Mouse (Mus musculus) heart, embryonic 11.5 days (tissue): ENCODE results near the gene Insc. TPM values are rescaled to one million over a fixed set of nuclear protein-coding genes. Genes with fewer than 3 reads are reported as not detected.

Source experiments
- ATAC-seq: fragments of 200-750 bp; cut with Nextera tagmentation; replicated peaks from 2 replicates; pipeline ENCODE4 v1.8.0; 2017; ENCODE audit warnings: moderate library complexity; ENCODE audit not compliant: insufficient number of reproducible peaks, low FRiP score, low TSS enrichment
- H3K27ac ChIP-seq: fragments of 300-500 bp; sonication (generic); 2 replicates; pipeline ENCODE4 v1.5.1; 2014; ENCODE audit warnings: mild to moderate bottlenecking, low read depth, low read length
- H3K27me3 ChIP-seq: fragments of 300-500 bp; sonication (generic); 2 replicates; pipeline ENCODE4 v1.6.1; 2014; ENCODE audit warnings: mild to moderate bottlenecking, low read length, mixed read lengths; ENCODE audit not compliant: control insufficient read depth, insufficient read depth
- H3K36me3 ChIP-seq: fragments of 300-500 bp; sonication (generic); 2 replicates; pipeline ENCODE4 v1.6.1; 2014; ENCODE audit warnings: mild to moderate bottlenecking, low read length, moderate library complexity, mixed read lengths; ENCODE audit not compliant: control insufficient read depth, insufficient read depth
- H3K4me1 ChIP-seq: fragments of 300-500 bp; sonication (generic); 2 replicates; pipeline ENCODE4 v1.6.1; 2014; ENCODE audit warnings: low read length; ENCODE audit not compliant: control insufficient read depth, insufficient read depth
- H3K4me2 ChIP-seq: fragments of 300-500 bp; sonication (generic); 2 replicates; pipeline ENCODE4 v1.6.1; 2014; ENCODE audit warnings: mild to moderate bottlenecking, moderate library complexity
- H3K4me3 ChIP-seq: fragments of 300-500 bp; sonication (generic); 2 replicates; pipeline ENCODE4 v1.5.1; 2014; ENCODE audit warnings: low read depth, low read length
- H3K9ac ChIP-seq: fragments of 300-500 bp; sonication (generic); 2 replicates; pipeline ENCODE4 v1.6.1; 2014; ENCODE audit warnings: mild to moderate bottlenecking, low read depth, low read length, moderate library complexity
- H3K9me3 ChIP-seq: fragments of 300-500 bp; sonication (generic); replicated peaks from 2 replicates; pipeline ENCODE4 v1.6.1; 2016; ENCODE audit warnings: low read length; ENCODE audit not compliant: control insufficient read depth
- WGBS: fragments of 180-500 bp; shearing (Covaris S2); extraction: QIAGEN DNeasy Blood & Tissue Kit; methylation state at CpG from one replicate; pipeline ENCODE4 v1.1.7; 2014; ENCODE audit not compliant: insufficient replicate concordance; 5-methylcytosine and 5-hydroxymethylcytosine counted together
- polyA plus RNA-seq: library from polyadenylated mRNA; unstranded; fragments of >200 nt; fragmentation: Nextera tagmentation; extraction: Ambion mirVana; gene quantifications from 2 replicates; pipeline ENCODE4 v1.2.1, GENCODE M21; 2014

The Insc gene
- polyA plus RNA-seq, 1 experiment from 2014 or later, result 1.1 TPM

GRCm38 (mm10) chr7:114886933-114887332, 143.4 kb downstream of the Insc start:
- Histone ChIP-seq H3K27me3 (no peaks in the 10 kb centered on the region), H3K9me3 (no peaks in the 10 kb centered on the region), H3K4me3 (no peak overlapping the region), H3K9ac (no peak overlapping the region), H3K36me3 (no peaks in the 10 kb centered on the region), H3K27ac (no peak overlapping the region), H3K4me1 (no peaks in the 10 kb centered on the region), H3K4me2 (no peak overlapping the region)
- ATAC-seq, result no peak
- WGBS, result 71% methylated on average over 4 of the region's 4 CpGs

- no peaks in the 10 kb centered on the region for H3K36me3 ChIP-seq
- H3K9me3 ChIP-seq, result no peaks in the 10 kb centered on the region
- no peak overlapping the region for H3K4me3 ChIP-seq
- no peak overlapping the region for H3K9ac ChIP-seq
- H3K4me1 ChIP-seq, result no peaks in the 10 kb centered on the region
- 82% methylated on average over 4 of the region's 4 CpGs for WGBS
- no peaks in the 10 kb centered on the region for H3K27me3 ChIP-seq
- ATAC-seq, result no peak
- no peak overlapping the region for H3K27ac ChIP-seq
- H3K4me2 ChIP-seq, result no peak overlapping the region
Observed at GRCm38 (mm10) chr7:114890215-114890614, 146.7 kb downstream of the Insc start.

GRCm38 (mm10) chr7:114892618-114893257, 149.2 kb downstream of the Insc start:
- H3K9ac ChIP-seq, result no peak overlapping the region
- H3K27me3 ChIP-seq, result no peaks in the 10 kb centered on the region
- no peaks in the 10 kb centered on the region for H3K4me1 ChIP-seq
- H3K4me3 ChIP-seq, result no peak overlapping the region
- no peaks in the 10 kb centered on the region for H3K9me3 ChIP-seq
- ATAC-seq, result no peak
- H3K27ac ChIP-seq, result 0 out of 2 replicates have a peak overlapping the region, but pooled peaks have one; percentile 15
- no peak overlapping the region for H3K4me2 ChIP-seq
- H3K36me3 ChIP-seq, result no peaks in the 10 kb centered on the region

GRCm38 (mm10) chr7:114893889-114894288, 150.4 kb downstream of the Insc start:
- no peak for ATAC-seq
- no peak overlapping the region for H3K4me2 ChIP-seq
- no peaks in the 10 kb centered on the region for H3K9me3 ChIP-seq
- H3K36me3 ChIP-seq, result no peaks in the 10 kb centered on the region
- H3K4me3 ChIP-seq, result no peak overlapping the region
- no peak overlapping the region for H3K9ac ChIP-seq
- no peak overlapping the region for H3K27ac ChIP-seq
- H3K4me1 ChIP-seq, result no peaks in the 10 kb centered on the region
- H3K27me3 ChIP-seq, result no peaks in the 10 kb centered on the region
- WGBS, result 69% methylated on average over 1 of the region's 1 CpGs

DNA sequence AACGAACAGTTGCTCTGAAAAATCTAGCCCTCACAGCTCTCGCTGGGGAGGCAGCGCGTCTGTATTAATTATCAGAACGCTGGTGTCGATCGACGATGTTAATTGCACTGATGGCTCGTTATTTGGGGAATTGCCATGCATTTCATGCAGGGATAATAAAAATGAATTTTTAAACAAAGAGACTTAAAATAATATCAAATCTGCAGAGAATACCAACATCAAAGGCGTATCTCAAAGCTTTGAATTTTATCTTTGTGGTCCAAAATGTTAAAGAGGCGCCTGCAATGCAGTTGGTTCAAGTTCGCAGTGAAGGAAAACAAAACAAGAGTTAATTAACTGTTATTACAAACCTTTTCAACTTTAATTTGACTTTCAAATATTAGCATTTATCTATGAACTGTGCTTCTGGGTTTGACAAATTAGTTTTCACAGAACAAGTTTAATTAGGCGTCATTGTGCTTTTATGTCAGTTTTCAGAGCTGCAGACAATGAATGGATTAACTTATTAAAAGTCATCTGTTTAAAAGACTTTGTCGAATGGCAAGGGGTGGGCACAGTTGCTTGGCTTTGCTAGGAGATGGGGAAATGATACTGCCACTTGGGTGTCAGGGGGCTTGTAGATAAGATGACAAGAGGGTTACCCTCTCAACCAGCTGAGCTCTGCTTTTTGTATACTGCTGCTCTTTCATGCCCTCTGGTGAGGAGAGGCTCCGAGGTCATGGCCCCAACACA, 153.6 kb downstream of the Insc start:
- Histone ChIP-seq H3K36me3 (no peaks in the 10 kb centered on the region), H3K27ac (no peak overlapping the region)
- no peak for ATAC-seq

More for the DNA sequence above, 153.6 kb downstream of the Insc start:
- Histone ChIP-seq H3K4me3 (no peak overlapping the region), H3K4me1 (no peaks in the 10 kb centered on the region), H3K27me3 (no peaks in the 10 kb centered on the region), H3K9me3 (no peaks in the 10 kb centered on the region), H3K4me2 (no peak overlapping the region), H3K9ac (no peak overlapping the region)
- 80% methylated on average over 15 of the region's 15 CpGs for WGBS

Other genes with a start within 250 kb of the Insc start
- gene Cyp2r1, start 180.7 kb upstream of the Insc start, polyA plus RNA-seq, result 1.9 and 2.0 TPM in 2 replicates
- 13.8 and 14.1 TPM in 2 replicates for gene Calca, start 107.3 kb upstream of the Insc start, polyA plus RNA-seq
- 0.17 TPM in 1 of 2 replicates, not detected in the other for gene Calcb, start 25.1 kb upstream of the Insc start, polyA plus RNA-seq